Mouse (Mus musculus) G1E (cell line): ENCODE measurements around the gene Tex36.

Experiments used
- CTCF ChIP-seq: IDR thresholded peaks from 2 replicates; pipeline ENCODE4 v1.5.1; 2012; ENCODE audit warnings: low read depth, low read length, inconsistent platforms, mixed read lengths
- GATA1 ChIP-seq: IDR thresholded peaks from 2 replicates; pipeline ENCODE4 v1.6.1; 2012; ENCODE audit warnings: borderline replicate concordance, low read length, inconsistent platforms, mixed read lengths
- TAL1 ChIP-seq: conservative IDR thresholded peaks from 2 replicates; pipeline ENCODE4 v1.6.1; 2012; ENCODE audit warnings: low read depth, low read length, inconsistent platforms, mixed read lengths

DNA sequence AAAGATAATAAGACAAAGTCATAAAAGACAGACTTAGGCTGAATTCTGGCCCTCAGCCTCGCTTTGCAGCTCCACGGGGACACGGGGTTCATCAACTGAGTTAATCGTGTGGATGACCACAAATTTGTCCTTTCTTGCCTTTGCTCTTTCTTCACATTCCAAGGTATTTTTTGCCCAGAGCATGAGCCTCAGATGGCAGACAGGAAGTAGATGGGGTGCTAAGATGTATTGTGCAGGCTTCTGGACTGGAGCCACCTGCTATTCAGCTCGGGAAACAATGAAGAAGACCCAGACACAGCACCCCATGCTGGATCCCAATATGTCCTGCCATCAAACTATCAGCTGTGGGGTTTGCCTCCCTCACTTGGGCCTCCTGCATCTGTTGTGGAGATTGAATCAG is 5.4 kb upstream of the Tex36 start:
- TF ChIP-seq CTCF (no peak), GATA1 (no peak), TAL1 (no peak)
